Mouse (Mus musculus) cerebellum, postnatal 14 days (tissue): ENCODE results near the gene Ugt1a2.
"Not testable (repeated sequence)": the region's sequence is repeated elsewhere in the genome, so short reads cannot be mapped to it uniquely, and the experiment has no call there.

Experiments used
- DNase-seq, 2 experiments: peaks; one replicate each; pipeline ENCODE4 v3.0.0; 2021; ENCODE audit warnings: mixed read lengths in 2 of 2

Ugt1a2 gene

GRCm38 (mm10) chr1:88200456-88200855 lies at the start of gene Ugt1a2:
Ugt1a2 (plus strand) TSS chr1:88200601.
- no peak for DNase-seq

- peak in 1 of 2 experiments; percentile 18 for DNase-seq
These were observed 42.0 kb upstream of the Ugt1a2 start for GRCm38 (mm10) chr1:88158430-88158829.

- no peak for DNase-seq
These were observed 34.7 kb upstream of the Ugt1a2 start, which contains the start of gene Ugt1a5 for GRCm38 (mm10) chr1:88165711-88166110. Ugt1a5 (plus strand) TSS chr1:88166012.

GRCm38 (mm10) chr1:88172190-88172589 lies 28.2 kb upstream of the Ugt1a2 start:
- DNase-seq: not testable (repeated sequence)

- DNase-seq: no peak
These were observed 20.7 kb upstream of the Ugt1a2 start for GRCm38 (mm10) chr1:88179657-88180056.

- DNase-seq: no peak
These were observed 14.0 kb upstream of the Ugt1a2 start for GRCm38 (mm10) chr1:88186325-88186935.

GRCm38 (mm10) chr1:88192136-88192535 lies 8.3 kb upstream of the Ugt1a2 start:
- no peak for DNase-seq

GRCm38 (mm10) chr1:88195687-88196086 lies 4.7 kb upstream of the Ugt1a2 start:
- DNase-seq: no peak

- no peak for DNase-seq
These were observed 3.0 kb upstream of the Ugt1a2 start for GRCm38 (mm10) chr1:88197443-88197842.

GRCm38 (mm10) chr1:88199996-88200395 lies 405 bp upstream of the Ugt1a2 start:
- DNase-seq: peak; percentile 48 to 62

- DNase-seq: peak; percentile 86 to 91
These were observed 5.0 kb downstream of the Ugt1a2 start, which contains the start of gene Dnajb3 for GRCm38 (mm10) chr1:88205294-88205922. Dnajb3 (minus strand) TSS chr1:88205782.

- no peak for DNase-seq
These were observed 6.6 kb downstream of the Ugt1a2 start for GRCm38 (mm10) chr1:88206843-88207479.

- no peak for DNase-seq
These were observed 11.4 kb downstream of the Ugt1a2 start, which contains the start of gene Ugt1a1 for GRCm38 (mm10) chr1:88211812-88212211. Ugt1a1 (plus strand) TSS chr1:88211959.

GRCm38 (mm10) chr1:88212341-88213045 lies 12.1 kb downstream of the Ugt1a2 start:
- DNase-seq: no peak

- DNase-seq: no peak
These were observed 12.7 kb downstream of the Ugt1a2 start for GRCm38 (mm10) chr1:88213061-88213460.

- no peak for DNase-seq
These were observed 13.5 kb downstream of the Ugt1a2 start for GRCm38 (mm10) chr1:88213766-88214461.

GRCm38 (mm10) chr1:88214462-88214952 lies 14.1 kb downstream of the Ugt1a2 start:
- DNase-seq: no peak

GRCm38 (mm10) chr1:88215466-88216380 lies 15.3 kb downstream of the Ugt1a2 start:
- DNase-seq: no peak

GRCm38 (mm10) chr1:88216551-88216950 lies 16.1 kb downstream of the Ugt1a2 start:
- no peak for DNase-seq

- DNase-seq: no peak
These were observed 16.7 kb downstream of the Ugt1a2 start for GRCm38 (mm10) chr1:88217144-88217543.

- no peak for DNase-seq
These were observed 17.2 kb downstream of the Ugt1a2 start for GRCm38 (mm10) chr1:88217576-88217975.
